In the genomic region with DNA sequence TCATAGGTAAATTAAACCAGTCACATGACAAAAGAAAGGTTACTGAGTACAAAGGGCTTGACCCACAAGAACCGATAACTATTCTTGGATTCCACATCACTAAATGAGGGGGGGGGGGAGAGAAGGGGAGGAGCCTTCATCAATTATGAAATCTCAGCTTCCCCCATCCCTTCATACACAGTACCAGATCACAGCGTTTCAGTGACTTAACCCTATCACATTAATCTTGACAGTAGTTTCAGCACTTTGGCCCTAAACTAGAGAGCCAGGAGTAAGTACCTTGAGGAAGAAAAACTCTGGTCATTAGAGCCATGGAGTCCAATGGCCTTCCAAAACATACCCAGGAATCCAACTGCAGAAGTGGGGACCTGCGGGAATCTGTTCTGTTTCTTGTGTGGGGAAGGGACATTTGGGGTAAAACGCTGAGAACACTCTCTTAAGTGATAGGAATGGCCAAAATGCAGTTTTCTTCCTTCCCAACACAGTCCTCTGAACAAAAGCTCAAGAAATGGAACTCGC, we compare ENCODE assay signal across 8 mouse cellular contexts. TPM values are rescaled to one million over a fixed set of nuclear protein-coding genes. Genes with fewer than 3 reads are reported as not detected.
DNase-seq lines count a peak whose midpoint lies in the region; ATAC-seq and TF ChIP-seq lines count a peak whose summit lies in the region.

No protein-coding gene starts in this region.

- H3K9me3 ChIP-seq in forebrain, embryonic 10.5 days = no peaks in the 10 kb centered on the region
- no peaks in the 10 kb centered on the region for H3K9me3 ChIP-seq in liver, embryonic 14.5 days (ENCODE audit: control insufficient read depth, low read length)

- 0 out of 2 replicates have a peak, but pooled peaks have one; percentile 4 for ATAC-seq in frontal cortex, adult (ENCODE audit: low TSS enrichment)
- 0 out of 2 replicates have a peak, but pooled peaks have one; percentile 36 for ATAC-seq in liver, embryonic 14.5 days (ENCODE audit: insufficient read depth)

- no peaks in the 10 kb centered on the region for H3K27me3 ChIP-seq in C2C12 (ENCODE audit: control insufficient read depth, insufficient read depth, insufficient read length)
- H3K27me3 ChIP-seq in forebrain, embryonic 10.5 days (ENCODE audit: poor library complexity, severe bottlenecking) = no peaks in the 10 kb centered on the region
- H3K27me3 ChIP-seq in liver, embryonic 14.5 days (ENCODE audit: control insufficient read depth, insufficient read depth, low read length) = no peaks in the 10 kb centered on the region

- no peak for DNase-seq in frontal cortex, postnatal 36 days (ENCODE audit: low spot score in 2 of 2)
- DNase-seq in forebrain, embryonic 10.5 days (ENCODE audit: extremely low spot score, low spot score) = no peak
- DNase-seq in liver, embryonic 14.5 days (ENCODE audit: low read depth in 3 of 3, low spot score in 3 of 3) = no peak
- DNase-seq in natural killer cell, adult 2 months (ENCODE audit: low spot score in 2 of 2) = no peak
- DNase-seq in urinary bladder, postnatal 4 days (ENCODE audit: low spot score in 2 of 2) = no peak
- no peak for DNase-seq in layer of hippocampus, postnatal 10 days (ENCODE audit: low spot score in 2 of 2)

- H3K4me3 ChIP-seq in C2C12 (ENCODE audit: insufficient read depth, poor library complexity, severe bottlenecking) = peak overlapping the region; percentile 46
- H3K4me3 ChIP-seq in forebrain, embryonic 10.5 days = peak overlapping the region; percentile 84
- H3K4me3 ChIP-seq in liver, embryonic 14.5 days (ENCODE audit: insufficient read depth in 1 of 2, low read depth in 2 of 2, low read length in 2 of 2) = peak overlapping the region; percentile 81

- TF ChIP-seq CTCF in C2C12 (IDR thresholded peaks at IDR 0.05; ENCODE audit: control insufficient read depth, insufficient read depth, insufficient read length) = no peak
- no peak for TF ChIP-seq CTCF in liver, embryonic 14.5 days (IDR thresholded peaks at IDR 0.05; ENCODE audit: low read depth)

- 7% methylated on average over 5 of the region's 5 CpGs for WGBS in forebrain, embryonic 10.5 days
- WGBS in liver, embryonic 14.5 days (ENCODE audit: insufficient replicate concordance) = 10% methylated on average over 5 of the region's 5 CpGs

- H3K27ac ChIP-seq in forebrain, embryonic 10.5 days = peak overlapping the region; percentile 99
- no peak overlapping the region; the same call in 1 of the 2 replicates for H3K27ac ChIP-seq in liver, embryonic 14.5 days

- H3K79me3 ChIP-seq in C2C12 (ENCODE audit: low read depth) = peaks cover 4% of the 10 kb centered on the region

- peak overlapping the region; percentile 67 for H3ac ChIP-seq in C2C12 (ENCODE audit: control insufficient read depth, insufficient read length, low read depth)

- peak overlapping the region; percentile 85 for H3K9ac ChIP-seq in liver, embryonic 14.5 days (replicated peaks)

- peak overlapping the region; percentile 72 for H3K4me2 ChIP-seq in liver, embryonic 14.5 days (ENCODE audit: low read depth)

- peaks cover 13% of the 10 kb centered on the region for H3K79me2 ChIP-seq in C2C12 (ENCODE audit: control insufficient read depth, insufficient read depth)

- H3K4me1 ChIP-seq in forebrain, embryonic 10.5 days = peaks cover 23% of the 10 kb centered on the region
- H3K4me1 ChIP-seq in liver, embryonic 14.5 days (replicated peaks; ENCODE audit: control insufficient read depth in 2 of 2, insufficient read depth in 2 of 2, low read length in 1 of 2) = peaks cover 0 to 4% of the 10 kb centered on the region in 2 experiments; a peak in 2 of 4 replicates

- no peak for TF ChIP-seq EP300 in liver, embryonic 14.5 days (IDR thresholded peaks at IDR 0.05; ENCODE audit: low read depth)

- peaks cover 27% of the 10 kb centered on the region for H3K36me3 ChIP-seq in C2C12 (ENCODE audit: control insufficient read depth, insufficient read depth)
- H3K36me3 ChIP-seq in forebrain, embryonic 10.5 days (replicated peaks) = peaks cover 32% of the 10 kb centered on the region
- no peaks in the 10 kb centered on the region for H3K36me3 ChIP-seq in liver, embryonic 14.5 days (replicated peaks; ENCODE audit: control insufficient read depth, insufficient read depth, low read depth)

TF ChIP-seq in C2C12, 6 proteins besides CTCF, POLR2A, EP300 and RAD21:
- TF ChIP-seq USF1 (IDR thresholded peaks at IDR 0.05; ENCODE audit: low read depth) (no peak), MAX (IDR thresholded peaks at IDR 0.05) (no peak)
TF ChIP-seq in C2C12: peak in this region for 0.

RNA-seq across cellular contexts. Expression of a gene that starts 0.6 kb away (rescaled TPM):
- polyA plus RNA-seq in C2C12 (2012; fragmentation: generic; extraction: Trizol) = 9.3 TPM
- polyA plus RNA-seq in forebrain, embryonic 10.5 days (2016; fragmentation: Nextera tagmentation; extraction: Ambion mirVana) = 33.0 and 36.9 TPM in 2 replicates
- polyA plus RNA-seq in liver, embryonic 14.5 days (2012; rRNA removed) = 4.0 and 4.9 TPM in 2 replicates
- polyA plus RNA-seq in liver, embryonic 14.5 days (2014; fragmentation: Nextera tagmentation; extraction: Ambion mirVana) = 4.5 and 5.3 TPM in 2 replicates
- 10 to 100 TPM; 23.0 to 24.6 TPM for total RNA-seq in layer of hippocampus, postnatal 10 days (2021)

RNA-seq across cellular contexts. Expression of a gene that starts 47.4 kb away (rescaled TPM):
- not detected for polyA plus RNA-seq in C2C12 (2012; fragmentation: generic; extraction: Trizol)
- not detected in 2 replicates for polyA plus RNA-seq in forebrain, embryonic 10.5 days (2016; fragmentation: Nextera tagmentation; extraction: Ambion mirVana)
- not detected in 2 replicates for polyA plus RNA-seq in liver, embryonic 14.5 days (2012; rRNA removed)
- not detected in 2 replicates for polyA plus RNA-seq in liver, embryonic 14.5 days (2014; fragmentation: Nextera tagmentation; extraction: Ambion mirVana)
- not detected for total RNA-seq in layer of hippocampus, postnatal 10 days (2021)
